Mouse (Mus musculus): ENCODE results near the gene Sept5.
A peak's percentile ranks its signal among the peaks of the same experiment; 100 is the strongest.

Sept5 gene

GRCm38 (mm10) chr16:18617370-18618065 lies 12.2 kb downstream of the Sept5 start:
- peak; percentile 57 for DNase-seq (ENCODE audit: extremely low read depth, low read depth)

GRCm38 (mm10) chr16:18613301-18613700 lies 16.5 kb downstream of the Sept5 start:
- DNase-seq (ENCODE audit: extremely low read depth, low read depth), result no peak

GRCm38 (mm10) chr16:18611752-18612151 lies 18.0 kb downstream of the Sept5 start:
- no peak for DNase-seq (ENCODE audit: extremely low read depth, low read depth)

- DNase-seq (ENCODE audit: extremely low read depth, low read depth), result no peak
Measured at GRCm38 (mm10) chr16:18609099-18609498, 20.7 kb downstream of the Sept5 start.

GRCm38 (mm10) chr16:18608226-18608625 lies 21.5 kb downstream of the Sept5 start:
- DNase-seq (ENCODE audit: extremely low read depth, low read depth), result no peak

GRCm38 (mm10) chr16:18605705-18606104 lies 24.0 kb downstream of the Sept5 start:
- no peak for DNase-seq (ENCODE audit: extremely low read depth, low read depth)

GRCm38 (mm10) chr16:18604267-18604701 lies 25.5 kb downstream of the Sept5 start:
- DNase-seq (ENCODE audit: extremely low read depth, low read depth), result no peak

- no peak for DNase-seq (ENCODE audit: extremely low read depth, low read depth)
Measured at GRCm38 (mm10) chr16:18601447-18601846, 28.3 kb downstream of the Sept5 start.

- DNase-seq (ENCODE audit: extremely low read depth, low read depth), result no peak
Measured at GRCm38 (mm10) chr16:18598006-18598405, 31.7 kb downstream of the Sept5 start.

- DNase-seq (ENCODE audit: extremely low read depth, low read depth), result no peak
Measured at GRCm38 (mm10) chr16:18596255-18596654, 33.5 kb downstream of the Sept5 start.

- no peak for DNase-seq (ENCODE audit: extremely low read depth, low read depth)
Measured at GRCm38 (mm10) chr16:18593930-18594329, 35.8 kb downstream of the Sept5 start.

- DNase-seq (ENCODE audit: extremely low read depth, low read depth), result no peak
Measured at GRCm38 (mm10) chr16:18591047-18592018, 38.4 kb downstream of the Sept5 start.

GRCm38 (mm10) chr16:18589804-18590790 lies 39.7 kb downstream of the Sept5 start, which contains the start of gene Tbx1:
TSS of gene Tbx1 (minus strand) at chr16:18590671.
- no peak for DNase-seq (ENCODE audit: extremely low read depth, low read depth)

GRCm38 (mm10) chr16:18589080-18589621 lies 40.6 kb downstream of the Sept5 start:
- DNase-seq (ENCODE audit: extremely low read depth, low read depth), result no peak

GRCm38 (mm10) chr16:18588738-18589055 lies 41.1 kb downstream of the Sept5 start:
- DNase-seq (ENCODE audit: extremely low read depth, low read depth), result no peak

GRCm38 (mm10) chr16:18587847-18588737 lies 41.7 kb downstream of the Sept5 start:
- no peak for DNase-seq (ENCODE audit: extremely low read depth, low read depth)

- no peak for DNase-seq (ENCODE audit: extremely low read depth, low read depth)
Measured at GRCm38 (mm10) chr16:18586906-18587546, 42.7 kb downstream of the Sept5 start.

GRCm38 (mm10) chr16:18586076-18586905 lies 43.5 kb downstream of the Sept5 start:
- DNase-seq (ENCODE audit: extremely low read depth, low read depth), result no peak

All from MEL-GATA-1-ER (cell line).